Mouse (Mus musculus): ENCODE results near the gene Trmo. TPM values are rescaled to one million over a fixed set of nuclear protein-coding genes. Genes with fewer than 3 reads are reported as not detected.
A peak's percentile ranks its signal among the peaks of the same experiment; 100 is the strongest.

Trmo gene
- polyA plus RNA-seq, 1 experiment from 2014 or later = 8.4 TPM

DNA sequence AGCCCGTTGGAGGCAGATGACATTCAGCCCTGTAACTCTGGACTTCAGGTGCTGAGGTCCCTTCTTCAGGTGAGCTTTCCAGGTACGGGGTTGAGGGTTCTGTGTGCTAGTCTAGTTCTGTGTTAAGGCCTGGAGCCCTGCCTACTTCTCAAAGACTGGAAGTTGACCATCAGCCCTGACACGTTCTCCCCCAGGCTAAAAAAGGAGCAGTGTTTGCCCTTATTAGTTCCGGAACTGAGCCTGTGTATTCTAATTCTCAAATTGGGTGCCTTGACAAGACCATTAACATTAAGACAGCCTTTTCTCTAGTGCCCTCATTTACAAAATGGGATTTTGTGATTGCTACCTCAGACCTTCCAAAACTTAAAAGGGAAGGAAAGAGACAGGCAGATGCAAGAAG is 42.1 kb downstream of the Trmo start:
- no peak for ATAC-seq (replicated peaks; ENCODE audit: insufficient number of reproducible peaks, low FRiP score, low TSS enrichment)
- Histone ChIP-seq H3K9me3 (replicated peaks; ENCODE audit: control insufficient read depth, low read length) (no peaks in the 10 kb centered on the region), H3K9ac (ENCODE audit: low read depth, low read length) (no peak overlapping the region), H3K36me3 (ENCODE audit: control insufficient read depth, insufficient read depth, low read length) (no peaks in the 10 kb centered on the region), H3K4me2 (no peak overlapping the region), H3K4me3 (ENCODE audit: low read depth, low read length) (no peak overlapping the region), H3K27ac (ENCODE audit: low read depth, low read length) (no peak overlapping the region), H3K4me1 (ENCODE audit: control insufficient read depth, insufficient read depth, low read length) (no peaks in the 10 kb centered on the region; the same call in 1 of the 2 replicates), H3K27me3 (ENCODE audit: control insufficient read depth, insufficient read depth, low read length) (peaks cover 96% of the 10 kb centered on the region)
- 6% methylated on average over 4 of the region's 4 CpGs for WGBS (ENCODE audit: insufficient replicate concordance)

- Histone ChIP-seq H3K27me3 (ENCODE audit: control insufficient read depth, insufficient read depth, low read length) (peaks cover 96% of the 10 kb centered on the region), H3K9ac (ENCODE audit: low read depth, low read length) (no peak overlapping the region), H3K36me3 (ENCODE audit: control insufficient read depth, insufficient read depth, low read length) (no peaks in the 10 kb centered on the region), H3K4me2 (no peak overlapping the region), H3K9me3 (replicated peaks; ENCODE audit: control insufficient read depth, low read length) (no peaks in the 10 kb centered on the region), H3K4me3 (ENCODE audit: low read depth, low read length) (no peak overlapping the region), H3K4me1 (ENCODE audit: control insufficient read depth, insufficient read depth, low read length) (no peaks in the 10 kb centered on the region; the same call in 1 of the 2 replicates), H3K27ac (ENCODE audit: low read depth, low read length) (no peak overlapping the region)
- ATAC-seq (replicated peaks; ENCODE audit: insufficient number of reproducible peaks, low FRiP score, low TSS enrichment) = no peak
- 27% methylated on average over 6 of the region's 6 CpGs for WGBS (ENCODE audit: insufficient replicate concordance)
Observed at GRCm38 (mm10) chr4:46346221-46346620, 43.0 kb downstream of the Trmo start.

- Histone ChIP-seq H3K36me3 (ENCODE audit: control insufficient read depth, insufficient read depth, low read length) (no peaks in the 10 kb centered on the region), H3K4me3 (ENCODE audit: low read depth, low read length) (no peak overlapping the region), H3K4me1 (ENCODE audit: control insufficient read depth, insufficient read depth, low read length) (no peaks in the 10 kb centered on the region; the same call in 1 of the 2 replicates), H3K4me2 (no peak overlapping the region), H3K9ac (ENCODE audit: low read depth, low read length) (no peak overlapping the region), H3K9me3 (replicated peaks; ENCODE audit: control insufficient read depth, low read length) (no peaks in the 10 kb centered on the region), H3K27me3 (ENCODE audit: control insufficient read depth, insufficient read depth, low read length) (peaks cover 96% of the 10 kb centered on the region), H3K27ac (ENCODE audit: low read depth, low read length) (no peak overlapping the region)
- 20% methylated on average over 3 of the region's 3 CpGs for WGBS (ENCODE audit: insufficient replicate concordance)
- no peak for ATAC-seq (replicated peaks; ENCODE audit: insufficient number of reproducible peaks, low FRiP score, low TSS enrichment)
Observed at GRCm38 (mm10) chr4:46345773-46346100, 43.5 kb downstream of the Trmo start.

GRCm38 (mm10) chr4:46345056-46345772 is 44.0 kb downstream of the Trmo start:
- Histone ChIP-seq H3K4me3 (ENCODE audit: low read depth, low read length) (peak overlapping the region; percentile 42), H3K36me3 (ENCODE audit: control insufficient read depth, insufficient read depth, low read length) (no peaks in the 10 kb centered on the region), H3K9me3 (replicated peaks; ENCODE audit: control insufficient read depth, low read length) (no peaks in the 10 kb centered on the region), H3K27me3 (ENCODE audit: control insufficient read depth, insufficient read depth, low read length) (peaks cover 96% of the 10 kb centered on the region), H3K4me2 (peak overlapping the region; percentile 60), H3K27ac (ENCODE audit: low read depth, low read length) (no peak overlapping the region), H3K4me1 (ENCODE audit: control insufficient read depth, insufficient read depth, low read length) (no peaks in the 10 kb centered on the region; the same call in 1 of the 2 replicates), H3K9ac (ENCODE audit: low read depth, low read length) (no peak overlapping the region)
- 3% methylated on average over 65 of the region's 67 CpGs for WGBS (ENCODE audit: insufficient replicate concordance)
- no peak for ATAC-seq (replicated peaks; ENCODE audit: insufficient number of reproducible peaks, low FRiP score, low TSS enrichment)

GRCm38 (mm10) chr4:46344288-46344687 is 44.9 kb downstream of the Trmo start:
- WGBS (ENCODE audit: insufficient replicate concordance) = under 1% methylated on average over 48 of the region's 51 CpGs
- H3K9me3 ChIP-seq (replicated peaks; ENCODE audit: control insufficient read depth, low read length) = no peaks in the 10 kb centered on the region
- H3K4me3 ChIP-seq (ENCODE audit: low read depth, low read length) = peak overlapping the region; percentile 42
- no peaks in the 10 kb centered on the region; the same call in 1 of the 2 replicates for H3K4me1 ChIP-seq (ENCODE audit: control insufficient read depth, insufficient read depth, low read length)
- no peak overlapping the region for H3K27ac ChIP-seq (ENCODE audit: low read depth, low read length)
- H3K4me2 ChIP-seq = peak overlapping the region; percentile 60
- peaks cover 95% of the 10 kb centered on the region for H3K27me3 ChIP-seq (ENCODE audit: control insufficient read depth, insufficient read depth, low read length)
- no peak for ATAC-seq (replicated peaks; ENCODE audit: insufficient number of reproducible peaks, low FRiP score, low TSS enrichment)
- no peaks in the 10 kb centered on the region for H3K36me3 ChIP-seq (ENCODE audit: control insufficient read depth, insufficient read depth, low read length)
- H3K9ac ChIP-seq (ENCODE audit: low read depth, low read length) = no peak overlapping the region

- no peak within 1 kb of the TSS for H3K9ac ChIP-seq (ENCODE audit: low read depth, low read length)
- H3K36me3 ChIP-seq (ENCODE audit: control insufficient read depth, insufficient read depth, low read length) = no peaks in the 10 kb centered on the region
- no peaks in the 10 kb centered on the region; the same call in 1 of the 2 replicates for H3K4me1 ChIP-seq (ENCODE audit: control insufficient read depth, insufficient read depth, low read length)
- peaks cover 95% of the 10 kb centered on the region for H3K27me3 ChIP-seq (ENCODE audit: control insufficient read depth, insufficient read depth, low read length)
- 4% methylated on average over 53 of the region's 70 CpGs for WGBS (ENCODE audit: insufficient replicate concordance)
- peak within 1 kb of the TSS; percentile 42 for H3K4me3 ChIP-seq (ENCODE audit: low read depth, low read length)
- no peak for ATAC-seq (replicated peaks; ENCODE audit: insufficient number of reproducible peaks, low FRiP score, low TSS enrichment)
- H3K9me3 ChIP-seq (replicated peaks; ENCODE audit: control insufficient read depth, low read length) = no peaks in the 10 kb centered on the region
- peak within 1 kb of the TSS; percentile 60 for H3K4me2 ChIP-seq
- H3K27ac ChIP-seq (ENCODE audit: low read depth, low read length) = no peak within 1 kb of the TSS
Observed at GRCm38 (mm10) chr4:46343596-46344260, 45.5 kb downstream of the Trmo start, which contains the start of gene Foxe1. TSS of gene Foxe1 (plus strand) at chr4:46343609.

GRCm38 (mm10) chr4:46342711-46343286 is 46.4 kb downstream of the Trmo start:
- H3K4me2 ChIP-seq = peak overlapping the region; percentile 7

DNA sequence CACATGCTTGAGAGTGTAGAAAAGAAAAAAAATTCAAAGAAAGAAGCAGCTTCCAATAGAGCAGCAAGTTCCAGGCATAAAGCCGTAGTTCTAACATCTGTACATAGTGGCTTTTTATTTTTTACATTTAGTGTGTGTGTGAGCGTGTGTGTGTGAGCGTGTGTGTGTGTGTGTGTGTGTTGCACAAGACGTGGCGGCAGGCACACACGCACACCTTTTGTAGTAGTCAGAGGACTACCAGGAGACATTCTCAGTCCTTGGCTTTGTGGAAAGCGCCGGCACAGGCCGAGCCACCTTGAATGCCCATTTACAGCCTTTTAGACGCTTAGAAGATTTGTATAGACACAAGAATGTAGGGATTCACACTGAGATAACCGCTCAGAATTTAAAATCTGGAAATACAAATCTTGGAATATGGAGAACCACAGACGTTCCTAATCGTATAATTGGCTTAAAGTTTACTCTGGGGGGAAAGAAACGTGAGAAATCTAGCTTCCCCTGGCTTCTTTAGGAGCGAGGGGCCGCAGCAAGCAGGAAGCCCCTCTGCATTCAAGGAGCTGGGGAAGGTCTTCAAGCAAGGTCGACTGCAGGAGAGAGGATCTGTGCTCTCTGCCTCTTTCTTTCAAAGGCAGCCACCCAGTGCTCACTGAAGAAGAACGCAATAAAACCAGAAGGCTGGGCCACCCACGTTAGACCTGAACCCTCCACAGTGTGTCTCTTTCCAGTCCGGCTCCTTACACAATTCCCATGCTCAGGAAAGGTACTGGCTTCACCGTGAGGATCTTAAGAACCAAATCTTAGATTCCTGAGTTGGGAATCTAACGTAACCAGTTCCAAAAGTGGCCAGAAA is 47.2 kb downstream of the Trmo start:
- Histone ChIP-seq H3K27me3 (ENCODE audit: control insufficient read depth, insufficient read depth, low read length) (peaks cover 91% of the 10 kb centered on the region), H3K36me3 (ENCODE audit: control insufficient read depth, insufficient read depth, low read length) (no peaks in the 10 kb centered on the region), H3K4me3 (ENCODE audit: low read depth, low read length) (no peak overlapping the region), H3K9me3 (replicated peaks; ENCODE audit: control insufficient read depth, low read length) (no peaks in the 10 kb centered on the region), H3K9ac (ENCODE audit: low read depth, low read length) (no peak overlapping the region), H3K4me1 (ENCODE audit: control insufficient read depth, insufficient read depth, low read length) (peaks cover 8% of the 10 kb centered on the region), H3K27ac (ENCODE audit: low read depth, low read length) (no peak overlapping the region), H3K4me2 (peak overlapping the region; percentile 7; the same call in 1 of the 2 replicates)
- no peak for ATAC-seq (replicated peaks; ENCODE audit: insufficient number of reproducible peaks, low FRiP score, low TSS enrichment)
- WGBS (ENCODE audit: insufficient replicate concordance) = 18% methylated on average over 22 of the region's 22 CpGs

More at GRCm38 (mm10) chr4:46342711-46343286, 46.4 kb downstream of the Trmo start:
- no peak for ATAC-seq (replicated peaks; ENCODE audit: insufficient number of reproducible peaks, low FRiP score, low TSS enrichment)
- no peaks in the 10 kb centered on the region for H3K36me3 ChIP-seq (ENCODE audit: control insufficient read depth, insufficient read depth, low read length)
- peaks cover 8% of the 10 kb centered on the region for H3K4me1 ChIP-seq (ENCODE audit: control insufficient read depth, insufficient read depth, low read length)
- H3K4me3 ChIP-seq (ENCODE audit: low read depth, low read length) = no peak overlapping the region
- WGBS (ENCODE audit: insufficient replicate concordance) = under 1% methylated on average over 28 of the region's 28 CpGs
- H3K9me3 ChIP-seq (replicated peaks; ENCODE audit: control insufficient read depth, low read length) = no peaks in the 10 kb centered on the region
- no peak overlapping the region for H3K27ac ChIP-seq (ENCODE audit: low read depth, low read length)
- peaks cover 97% of the 10 kb centered on the region for H3K27me3 ChIP-seq (ENCODE audit: control insufficient read depth, insufficient read depth, low read length)
- no peak overlapping the region for H3K9ac ChIP-seq (ENCODE audit: low read depth, low read length)

Measured in heart, embryonic 11.5 days (tissue).